Mouse (Mus musculus) megakaryocyte progenitor cell, adult 5-6 weeks (primary cell): ENCODE results near the gene Ifna13. TPM values are rescaled to one million over a fixed set of nuclear protein-coding genes. Genes with fewer than 3 reads are reported as not detected.

ENCODE experiments used
- ATAC-seq: replicated peaks from 2 replicates; pipeline ENCODE4 v1.8.0; 2016; ENCODE audit warnings: mild to moderate bottlenecking, moderate TSS enrichment, inconsistent platforms; ENCODE audit not compliant: poor library complexity
- total RNA-seq, 2 experiments: library from RNA; stranded (forward) in 1 of 2; stranded (reverse) in 1 of 2; fragments of 157-497, 149-512 nt in 1 of 2; fragments of 200-1000 nt in 1 of 2; gene quantifications; 2 replicates each; pipeline versions ENCODE4 v1.2.3 to v1.2.4; 2015 to 2017

The Ifna13 gene
- total RNA-seq (2015) (not detected in 2 replicates), total RNA-seq (2017) (0.20 and 0.29 TPM in 2 replicates)

- no peak for ATAC-seq
Measured at GRCm38 (mm10) chr4:88644359-88644758, at the start of gene Ifna13. TSS of gene Ifna13 (minus strand) at chr4:88644459.

GRCm38 (mm10) chr4:88693392-88693791 lies 49.1 kb upstream of the Ifna13 start:
- ATAC-seq = peak; percentile 52

- no peak for ATAC-seq
Measured at GRCm38 (mm10) chr4:88692537-88692936, 48.3 kb upstream of the Ifna13 start.

- ATAC-seq = no peak
Measured at GRCm38 (mm10) chr4:88691259-88691658, 47.0 kb upstream of the Ifna13 start, which contains the start of gene Ifnab. TSS of gene Ifnab (minus strand) at chr4:88691359.

- no peak for ATAC-seq
Measured at GRCm38 (mm10) chr4:88683812-88684211, 39.6 kb upstream of the Ifna13 start, which contains the start of gene Ifna2. TSS of gene Ifna2 (minus strand) at chr4:88683912.

GRCm38 (mm10) chr4:88681353-88681752 lies 37.1 kb upstream of the Ifna13 start:
- ATAC-seq = 0 out of 2 replicates have a peak, but pooled peaks have one; percentile 17

- ATAC-seq = peak; percentile 74
Measured at GRCm38 (mm10) chr4:88680362-88680761, 36.1 kb upstream of the Ifna13 start.

- no peak for ATAC-seq
Measured at GRCm38 (mm10) chr4:88676824-88677223, 32.6 kb upstream of the Ifna13 start, which contains the start of gene Ifna16. TSS of gene Ifna16 (minus strand) at chr4:88676924.

- ATAC-seq = no peak
Measured at GRCm38 (mm10) chr4:88655461-88655860, 11.2 kb upstream of the Ifna13 start.

GRCm38 (mm10) chr4:88653644-88654043 lies 9.4 kb upstream of the Ifna13 start:
- ATAC-seq = no peak

- ATAC-seq = no peak
Measured at GRCm38 (mm10) chr4:88642526-88642925, 1.7 kb downstream of the Ifna13 start.

GRCm38 (mm10) chr4:88641077-88641831 lies 3.0 kb downstream of the Ifna13 start:
- ATAC-seq = peak; percentile 88

GRCm38 (mm10) chr4:88640704-88641076 lies 3.6 kb downstream of the Ifna13 start:
- no peak for ATAC-seq

GRCm38 (mm10) chr4:88634311-88634710 lies 9.9 kb downstream of the Ifna13 start, which contains the start of gene C87499:
TSS of gene C87499 (minus strand) at chr4:88634411.
- no peak for ATAC-seq

GRCm38 (mm10) chr4:88603276-88603675 lies 41.0 kb downstream of the Ifna13 start, which contains the start of gene Ifna12:
TSS of gene Ifna12 (minus strand) at chr4:88603376.
- ATAC-seq = no peak

Other genes with a start within 250 kb of the Ifna13 start
Only the 30 nearest of the 33 such genes appear.
- 0.95 TPM in 1 of 2 replicates, not detected in the other for gene Ifnb1, start 121.7 kb downstream of the Ifna13 start, total RNA-seq (2015)
- not detected in 2 replicates for gene Ifnb1, start 121.7 kb downstream of the Ifna13 start, total RNA-seq (2017)
- not detected in 2 replicates for gene Ifna15, start 86.2 kb downstream of the Ifna13 start, total RNA-seq (2015)
- gene Ifna15, start 86.2 kb downstream of the Ifna13 start, total RNA-seq (2017) = not detected in 2 replicates
- gene Ifna14, start 72.7 kb downstream of the Ifna13 start, total RNA-seq (2015) = not detected in 2 replicates
- gene Ifna14, start 72.7 kb downstream of the Ifna13 start, total RNA-seq (2017) = not detected in 2 replicates
- not detected in 2 replicates for gene Ifna9, start 52.1 kb downstream of the Ifna13 start, total RNA-seq (2015)
- gene Ifna9, start 52.1 kb downstream of the Ifna13 start, total RNA-seq (2017) = not detected in 2 replicates
- gene Ifna12, start 41.1 kb downstream of the Ifna13 start, total RNA-seq (2015) = not detected in 2 replicates
- gene Ifna12, start 41.1 kb downstream of the Ifna13 start, total RNA-seq (2017) = not detected in 2 replicates
- gene C87499, start 10.0 kb downstream of the Ifna13 start, total RNA-seq (2015) = not detected in 2 replicates
- not detected in 2 replicates for gene C87499, start 10.0 kb downstream of the Ifna13 start, total RNA-seq (2017)
- gene Ifna16, start 32.5 kb upstream of the Ifna13 start, total RNA-seq (2015) = not detected in 2 replicates
- gene Ifna16, start 32.5 kb upstream of the Ifna13 start, total RNA-seq (2017) = not detected in 2 replicates
- gene Ifna2, start 39.5 kb upstream of the Ifna13 start, total RNA-seq (2015) = not detected in 2 replicates
- gene Ifna2, start 39.5 kb upstream of the Ifna13 start, total RNA-seq (2017) = not detected in 2 replicates
- not detected in 2 replicates for gene Ifnab, start 46.9 kb upstream of the Ifna13 start, total RNA-seq (2015)
- not detected in 2 replicates for gene Ifnab, start 46.9 kb upstream of the Ifna13 start, total RNA-seq (2017)
- gene Gm26566, start 77.3 kb upstream of the Ifna13 start, total RNA-seq (2015) = 0.56 TPM in 1 of 2 replicates, not detected in the other
- 1.2 and 1.5 TPM in 2 replicates for gene Gm26566, start 77.3 kb upstream of the Ifna13 start, total RNA-seq (2017)
- 48.8 and 49.8 TPM in 2 replicates for gene Klhl9, start 78.0 kb upstream of the Ifna13 start, total RNA-seq (2015)
- gene Klhl9, start 78.0 kb upstream of the Ifna13 start, total RNA-seq (2017) = 70.2 and 85.6 TPM in 2 replicates
- not detected in 2 replicates for gene Gm13271, start 110.4 kb upstream of the Ifna13 start, total RNA-seq (2015)
- not detected in 2 replicates for gene Gm13271, start 110.4 kb upstream of the Ifna13 start, total RNA-seq (2017)
- not detected in 2 replicates for gene Gm13283, start 115.7 kb upstream of the Ifna13 start, total RNA-seq (2015)
- 0.67 and 0.68 TPM in 2 replicates for gene Gm13283, start 115.7 kb upstream of the Ifna13 start, total RNA-seq (2017)
- gene Gm13290, start 129.4 kb upstream of the Ifna13 start, total RNA-seq (2015) = not detected in 2 replicates
- gene Gm13290, start 129.4 kb upstream of the Ifna13 start, total RNA-seq (2017) = not detected in 2 replicates
- not detected in 2 replicates for gene Gm13289, start 132.5 kb upstream of the Ifna13 start, total RNA-seq (2015)
- gene Gm13289, start 132.5 kb upstream of the Ifna13 start, total RNA-seq (2017) = not detected in 2 replicates
- 0.49 TPM in 1 of 2 replicates, not detected in the other for gene Gm13272, start 135.4 kb upstream of the Ifna13 start, total RNA-seq (2015)
- gene Gm13272, start 135.4 kb upstream of the Ifna13 start, total RNA-seq (2017) = not detected in 2 replicates
- 0.25 TPM in 1 of 2 replicates, not detected in the other for gene Ifnz, start 137.7 kb upstream of the Ifna13 start, total RNA-seq (2015)
- gene Ifnz, start 137.7 kb upstream of the Ifna13 start, total RNA-seq (2017) = not detected in 2 replicates
- gene Gm13276, start 141.2 kb upstream of the Ifna13 start, total RNA-seq (2015) = not detected in 2 replicates
- not detected in 2 replicates for gene Gm13276, start 141.2 kb upstream of the Ifna13 start, total RNA-seq (2017)
- not detected in 2 replicates for gene Gm13277, start 144.2 kb upstream of the Ifna13 start, total RNA-seq (2015)
- not detected in 2 replicates for gene Gm13277, start 144.2 kb upstream of the Ifna13 start, total RNA-seq (2017)
- gene Gm13278, start 147.1 kb upstream of the Ifna13 start, total RNA-seq (2015) = not detected in 2 replicates
- not detected in 2 replicates for gene Gm13278, start 147.1 kb upstream of the Ifna13 start, total RNA-seq (2017)
- gene Gm13275, start 150.0 kb upstream of the Ifna13 start, total RNA-seq (2015) = not detected in 2 replicates
- gene Gm13275, start 150.0 kb upstream of the Ifna13 start, total RNA-seq (2017) = not detected in 2 replicates
- gene Gm13279, start 152.9 kb upstream of the Ifna13 start, total RNA-seq (2015) = not detected in 2 replicates
- gene Gm13279, start 152.9 kb upstream of the Ifna13 start, total RNA-seq (2017) = not detected in 2 replicates
- gene Gm13285, start 155.2 kb upstream of the Ifna13 start, total RNA-seq (2015) = not detected in 2 replicates
- not detected in 2 replicates for gene Gm13285, start 155.2 kb upstream of the Ifna13 start, total RNA-seq (2017)
- not detected in 2 replicates for gene Gm13287, start 158.8 kb upstream of the Ifna13 start, total RNA-seq (2015)
- gene Gm13287, start 158.8 kb upstream of the Ifna13 start, total RNA-seq (2017) = not detected in 2 replicates
- gene Gm13288, start 161.1 kb upstream of the Ifna13 start, total RNA-seq (2015) = 0.07 TPM in 1 of 2 replicates, not detected in the other
- gene Gm13288, start 161.1 kb upstream of the Ifna13 start, total RNA-seq (2017) = 0.07 and 0.12 TPM in 2 replicates
- not detected in 2 replicates for gene Ifna7, start 171.8 kb upstream of the Ifna13 start, total RNA-seq (2015)
- not detected in 2 replicates for gene Ifna7, start 171.8 kb upstream of the Ifna13 start, total RNA-seq (2017)
- not detected in 2 replicates for gene Ifna11, start 175.5 kb upstream of the Ifna13 start, total RNA-seq (2015)
- not detected in 2 replicates for gene Ifna11, start 175.5 kb upstream of the Ifna13 start, total RNA-seq (2017)
- gene Ifna6, start 183.0 kb upstream of the Ifna13 start, total RNA-seq (2015) = not detected in 2 replicates
- gene Ifna6, start 183.0 kb upstream of the Ifna13 start, total RNA-seq (2017) = not detected in 2 replicates
- not detected in 2 replicates for gene Ifna5, start 191.1 kb upstream of the Ifna13 start, total RNA-seq (2015)
- not detected in 2 replicates for gene Ifna5, start 191.1 kb upstream of the Ifna13 start, total RNA-seq (2017)
- gene Ifna4, start 197.4 kb upstream of the Ifna13 start, total RNA-seq (2015) = not detected in 2 replicates
- not detected in 2 replicates for gene Ifna4, start 197.4 kb upstream of the Ifna13 start, total RNA-seq (2017)